Mouse (Mus musculus) right cerebral cortex, postnatal 14 days (tissue): ENCODE results near the gene Gm20518.

Experiments used
- DNase-seq: peaks from one replicate; pipeline ENCODE4 v3.0.0; 2022

Gm20518 gene

GRCm38 (mm10) chr16:17839976-17840375 is 51.5 kb downstream of the Gm20518 start:
- no peak for DNase-seq

- DNase-seq: no peak
These were observed 53.4 kb downstream of the Gm20518 start, which contains the start of gene Car15 for GRCm38 (mm10) chr16:17838051-17838450. Car15 (minus strand) TSS chr16:17838364.

GRCm38 (mm10) chr16:17835481-17835880 is 56.0 kb downstream of the Gm20518 start:
- DNase-seq: no peak

GRCm38 (mm10) chr16:17834543-17834942 is 56.9 kb downstream of the Gm20518 start:
- no peak for DNase-seq

GRCm38 (mm10) chr16:17833681-17834399 is 57.6 kb downstream of the Gm20518 start:
- peak; percentile 57 for DNase-seq

- DNase-seq: no peak
These were observed 58.2 kb downstream of the Gm20518 start for GRCm38 (mm10) chr16:17833321-17833680.

GRCm38 (mm10) chr16:17832821-17833220 is 58.6 kb downstream of the Gm20518 start, which contains the start of gene B830017H08Rik:
B830017H08Rik (plus strand) TSS chr16:17833121.
- no peak for DNase-seq

- no peak for DNase-seq
These were observed 59.7 kb downstream of the Gm20518 start for GRCm38 (mm10) chr16:17831781-17832180.

GRCm38 (mm10) chr16:17830385-17831178 is 60.9 kb downstream of the Gm20518 start:
- no peak for DNase-seq

GRCm38 (mm10) chr16:17828867-17829266 is 62.6 kb downstream of the Gm20518 start:
- no peak for DNase-seq

- no peak for DNase-seq
These were observed 63.2 kb downstream of the Gm20518 start for GRCm38 (mm10) chr16:17828229-17828628.

- DNase-seq: no peak
These were observed 65.0 kb downstream of the Gm20518 start for GRCm38 (mm10) chr16:17826500-17826899.

GRCm38 (mm10) chr16:17816528-17816927 is 74.9 kb downstream of the Gm20518 start:
- no peak for DNase-seq

GRCm38 (mm10) chr16:17815411-17816402 is 75.8 kb downstream of the Gm20518 start:
- peak; percentile 59 for DNase-seq

- DNase-seq: no peak
These were observed 78.3 kb downstream of the Gm20518 start for GRCm38 (mm10) chr16:17813173-17813572.

- DNase-seq: no peak
These were observed 79.4 kb downstream of the Gm20518 start for GRCm38 (mm10) chr16:17812120-17812519.

GRCm38 (mm10) chr16:17809711-17810110 is 81.8 kb downstream of the Gm20518 start:
- no peak for DNase-seq

- DNase-seq: no peak
These were observed 82.3 kb downstream of the Gm20518 start for GRCm38 (mm10) chr16:17809125-17809524.

- peak; percentile 90 for DNase-seq
These were observed 84.1 kb downstream of the Gm20518 start for GRCm38 (mm10) chr16:17807192-17808009.

- no peak for DNase-seq
These were observed 84.8 kb downstream of the Gm20518 start for GRCm38 (mm10) chr16:17806581-17807191.

- DNase-seq: no peak
These were observed 86.5 kb downstream of the Gm20518 start for GRCm38 (mm10) chr16:17804982-17805381.
